Mouse (Mus musculus): Measurements from ENCODE around the gene Suz12. TPM values are rescaled to one million over a fixed set of nuclear protein-coding genes. Genes with fewer than 3 reads are reported as not detected.
"Not testable (repeated sequence)": the region's sequence is repeated elsewhere in the genome, so short reads cannot be mapped to it uniquely, and the experiment has no call there.

Gene Suz12
- 10 to 100 TPM; 53.0 to 58.9 TPM for total RNA-seq (2021)

DNA sequence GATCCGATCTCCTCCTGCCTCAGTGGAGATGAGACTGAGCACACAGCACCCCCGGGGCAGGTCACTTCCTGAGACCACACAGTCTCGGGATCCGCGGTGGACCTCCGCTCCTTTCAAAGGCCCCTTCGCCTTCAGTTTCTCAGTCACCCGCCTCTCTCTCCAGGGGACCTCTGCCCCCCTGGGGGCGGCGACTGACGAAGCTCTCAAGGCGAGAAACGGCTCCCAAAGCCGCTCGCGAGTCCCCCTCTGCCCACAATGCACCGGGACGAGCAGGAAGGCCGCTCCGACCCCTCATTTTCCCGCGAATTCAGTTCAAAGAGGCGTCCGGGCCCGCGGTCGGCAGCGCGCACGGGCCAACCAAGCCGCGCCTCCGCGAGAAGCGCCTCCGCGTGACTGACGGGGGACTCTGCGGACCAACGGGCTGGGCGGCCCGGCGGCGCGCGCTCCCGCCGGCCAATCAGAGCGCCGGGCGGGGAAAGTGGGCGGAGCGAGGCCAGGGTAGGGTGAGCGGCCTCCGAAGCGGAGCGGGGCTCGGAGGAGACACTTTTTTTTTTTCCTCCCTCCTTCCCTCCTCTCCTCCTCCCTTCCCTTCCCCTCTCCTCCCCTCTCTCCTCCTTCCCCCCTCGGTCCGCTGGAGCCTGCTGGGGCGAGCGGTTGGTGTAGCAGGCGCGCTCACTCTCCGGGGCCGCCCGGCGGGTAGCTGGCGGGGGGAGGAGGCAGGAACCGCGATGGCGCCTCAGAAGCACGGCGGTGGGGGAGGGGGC, at the start of gene Suz12:
TSS of gene Suz12 (plus strand) at position 515 of the 764 bp plus-strand sequence.
- peak; percentile 96 for DNase-seq

DNA sequence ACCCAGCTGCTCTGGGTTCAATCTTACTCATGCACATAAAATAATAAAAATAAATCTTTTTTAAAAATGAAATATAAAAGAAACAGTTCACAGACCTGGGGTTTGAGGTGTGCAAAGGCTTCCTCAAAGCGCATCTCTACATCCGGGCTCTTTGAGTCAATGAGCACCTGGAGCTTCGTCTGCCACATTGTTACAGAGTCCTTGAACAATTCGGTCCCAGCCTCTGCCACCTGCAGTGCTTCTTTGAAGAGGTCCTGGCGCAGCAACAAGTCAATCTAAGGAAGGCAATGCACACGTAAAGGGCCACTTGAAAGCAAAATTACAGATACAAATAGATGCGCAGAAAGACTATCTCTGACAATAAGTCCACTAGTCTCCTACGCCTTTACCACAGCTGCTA, 49.8 kb upstream of the Suz12 start:
- no peak for DNase-seq

DNA sequence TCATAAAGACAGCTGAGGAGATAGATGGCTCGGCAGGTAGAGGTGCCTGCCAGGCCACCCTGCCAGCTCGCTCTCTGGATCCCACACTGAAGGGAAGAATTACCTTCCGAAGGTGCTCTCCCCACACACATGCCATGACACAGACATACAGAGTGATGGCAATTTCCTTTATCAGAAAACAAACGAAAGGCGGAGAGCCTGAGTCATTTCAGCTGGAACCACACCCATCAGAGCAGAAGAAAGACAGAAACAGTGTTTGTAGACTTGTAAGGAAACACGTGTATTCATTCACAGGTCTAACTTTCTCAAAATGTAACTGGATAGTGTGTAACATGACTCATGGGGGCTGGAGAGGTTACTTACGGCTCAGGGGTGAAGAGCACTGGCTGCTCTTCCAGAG, 49.3 kb upstream of the Suz12 start:
- no peak for DNase-seq

DNA sequence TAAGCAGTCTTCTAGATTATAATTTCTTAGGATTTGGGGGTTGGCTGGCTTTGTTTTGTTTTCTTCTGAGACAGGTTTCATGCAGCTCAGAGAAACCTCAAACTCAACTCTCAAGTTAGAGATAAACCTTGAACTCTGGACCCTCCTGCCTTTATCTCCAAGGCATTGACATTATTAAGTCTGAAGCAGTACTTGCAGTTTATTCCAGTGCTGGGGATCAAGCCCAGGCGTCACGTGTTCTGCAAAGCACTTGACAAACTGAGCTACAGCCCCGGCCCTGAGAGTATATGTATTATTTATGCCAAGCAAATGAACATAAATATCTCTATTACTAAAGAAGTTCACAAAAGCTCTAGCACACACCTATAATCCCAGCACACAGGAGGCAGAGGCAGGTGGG, 45.6 kb upstream of the Suz12 start:
- DNase-seq = no peak

DNA sequence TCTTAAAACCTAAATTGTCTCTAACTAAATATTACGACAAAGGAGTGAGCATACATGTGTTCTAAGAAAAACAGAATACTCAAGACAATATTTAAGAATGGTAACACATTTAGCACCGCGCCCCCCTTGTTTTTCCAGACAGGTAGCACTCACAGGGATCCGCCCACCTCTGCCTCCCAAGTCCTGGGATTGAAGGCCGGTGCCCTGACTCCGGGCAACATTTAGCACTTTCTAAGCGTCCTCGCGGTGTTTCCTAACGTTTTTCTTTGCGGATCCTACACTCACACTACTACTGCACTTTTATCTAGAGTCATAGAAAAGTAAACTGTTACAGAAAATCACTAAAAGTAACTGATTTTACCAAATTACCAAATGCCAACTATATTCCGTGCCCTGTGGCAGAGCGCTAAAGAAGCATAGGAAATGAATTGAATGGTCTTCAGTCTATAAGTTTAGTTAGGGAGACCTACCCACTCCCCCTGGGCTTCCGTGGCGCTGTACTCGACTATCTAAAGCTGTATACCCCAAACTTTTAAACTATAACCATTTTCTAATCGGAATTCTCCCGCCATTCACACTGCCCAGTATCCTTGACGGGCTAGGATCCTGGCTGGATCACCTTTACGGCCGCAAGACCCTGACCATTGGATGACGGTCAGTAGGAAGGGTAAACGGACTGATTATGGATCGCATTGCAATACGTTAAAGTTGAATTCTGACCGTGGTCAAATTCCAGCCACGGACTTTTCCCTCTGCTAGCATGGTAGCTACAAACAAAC, 31.4 kb upstream of the Suz12 start:
- DNase-seq = no peak

DNA sequence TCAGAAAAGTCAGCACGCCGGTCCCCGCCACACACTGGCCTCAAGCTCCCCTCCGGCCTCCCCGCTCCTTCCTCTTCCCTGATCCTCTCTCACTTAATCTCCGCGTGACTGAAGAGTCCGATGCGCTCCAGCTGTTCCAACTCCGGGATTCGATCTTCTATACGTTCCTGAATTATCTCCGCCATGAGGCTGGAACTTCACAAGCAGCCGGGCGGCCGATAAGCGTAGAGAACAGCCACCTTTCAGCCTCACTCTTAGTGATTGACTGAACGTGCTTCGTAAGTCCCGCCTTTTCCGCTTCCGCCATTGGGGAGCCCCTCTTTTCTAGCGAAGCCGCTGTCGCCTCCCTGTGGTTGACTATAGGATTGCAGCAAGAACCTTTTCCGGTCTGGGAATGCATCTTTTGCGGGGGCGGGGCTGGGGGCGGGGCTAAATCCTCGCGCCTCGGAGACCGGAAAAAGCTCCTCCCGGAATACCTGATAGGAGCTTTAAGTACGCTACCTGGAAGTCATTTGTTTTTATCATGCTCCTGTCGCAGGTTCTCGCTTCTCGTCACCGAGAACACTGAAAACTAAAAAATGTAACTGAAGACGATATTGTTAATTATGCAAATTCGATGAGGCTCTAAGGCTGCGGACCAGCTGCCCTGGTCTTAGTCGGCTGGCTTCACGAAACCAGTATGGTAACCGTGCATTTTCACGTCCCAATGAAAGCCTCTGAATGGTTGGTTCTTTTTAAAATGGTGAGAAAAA, 30.6 kb upstream of the Suz12 start, which contains the start of gene Utp6:
TSS of gene Utp6 (minus strand) at position 266 of the 752 bp plus-strand sequence.
- peak; percentile 100 for DNase-seq

DNA sequence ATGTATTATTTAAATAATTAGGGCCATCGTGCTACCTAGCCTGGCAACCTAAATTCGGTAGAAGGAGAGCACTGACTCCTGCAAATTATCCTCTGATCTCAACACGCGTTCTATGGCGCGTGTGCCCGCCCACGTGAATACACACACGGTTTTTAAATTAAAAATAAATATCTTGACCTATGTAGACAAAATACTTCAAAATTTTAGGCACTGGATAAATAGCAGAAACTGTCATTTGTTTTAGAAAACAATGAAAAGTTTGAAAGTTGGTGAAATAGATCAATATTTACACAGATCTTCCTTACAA, 30.1 kb upstream of the Suz12 start:
- DNase-seq = no peak

DNA sequence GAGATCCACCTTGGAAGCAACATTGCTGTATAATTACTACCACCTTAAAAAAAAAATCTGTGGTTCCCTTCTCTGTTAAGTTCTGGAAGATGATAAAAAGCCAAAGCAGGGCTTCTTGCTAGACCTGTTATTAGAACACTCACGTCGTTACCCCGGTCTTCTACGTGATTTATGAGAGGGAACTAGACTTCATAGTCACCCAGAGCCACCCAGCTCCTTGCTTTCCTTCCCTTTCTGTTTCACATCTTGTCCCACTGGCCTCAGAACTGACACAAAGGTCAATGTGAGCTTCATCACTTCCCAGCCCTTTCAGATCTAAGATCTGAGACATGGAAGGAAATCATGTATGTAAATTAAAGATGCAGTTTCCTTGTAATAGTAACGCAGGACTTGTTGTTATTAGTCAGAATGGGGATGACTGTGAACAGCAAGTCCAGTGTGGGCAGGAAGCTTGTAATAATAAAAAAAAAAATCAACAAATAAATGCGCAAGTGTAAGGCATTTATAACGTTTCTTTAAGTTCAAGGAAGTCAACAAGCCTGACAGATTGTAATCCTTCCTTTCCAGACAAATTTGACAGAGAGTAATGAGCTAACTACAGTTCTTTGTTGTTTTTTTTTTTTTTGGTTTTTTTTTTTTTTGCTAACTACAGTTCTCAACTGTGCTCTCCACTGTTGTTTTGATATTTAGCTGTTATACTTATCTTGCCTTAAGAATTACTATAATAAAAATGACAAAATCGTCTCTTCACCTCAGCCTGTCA, 29.5 kb upstream of the Suz12 start:
- DNase-seq = no peak

DNA sequence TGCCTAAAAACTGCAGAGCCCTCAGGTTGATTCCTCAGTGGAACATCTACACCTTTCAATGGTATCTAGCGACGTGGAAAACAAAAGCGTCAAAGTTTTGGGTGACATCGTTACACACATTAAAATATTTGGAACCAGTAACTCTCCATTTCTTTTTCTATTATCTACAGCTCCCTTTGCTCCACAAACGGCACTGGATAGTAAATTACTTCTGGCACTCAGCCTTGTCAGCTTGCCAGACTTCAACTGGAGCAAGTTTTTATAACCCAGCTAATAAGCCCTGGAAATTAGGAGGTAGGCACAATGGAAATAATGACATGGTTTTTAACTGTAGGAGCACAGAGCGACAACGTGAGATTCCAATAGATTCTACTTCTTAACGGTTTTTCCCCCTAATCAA, 27.0 kb upstream of the Suz12 start:
- DNase-seq = peak; percentile 47

DNA sequence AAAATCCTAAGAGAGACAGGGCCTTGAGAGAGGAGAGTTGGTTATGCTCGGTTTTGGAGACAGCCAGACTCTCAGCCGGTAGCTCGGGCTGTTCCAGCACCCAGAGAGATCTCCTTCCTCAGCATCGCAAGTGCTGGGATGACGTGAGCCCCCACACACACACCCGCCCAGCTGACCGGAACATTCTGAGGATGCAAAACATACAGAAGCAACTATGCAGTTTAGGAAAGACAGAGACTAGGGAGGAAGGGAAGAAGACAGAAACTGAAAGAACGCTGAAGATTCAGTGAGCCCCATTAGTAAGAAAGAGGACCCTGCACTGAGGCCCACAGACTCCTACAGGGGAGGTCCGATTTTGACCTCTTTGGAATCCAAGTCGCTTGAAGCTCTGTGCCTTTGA, 25.2 kb upstream of the Suz12 start:
- no peak for DNase-seq

DNA sequence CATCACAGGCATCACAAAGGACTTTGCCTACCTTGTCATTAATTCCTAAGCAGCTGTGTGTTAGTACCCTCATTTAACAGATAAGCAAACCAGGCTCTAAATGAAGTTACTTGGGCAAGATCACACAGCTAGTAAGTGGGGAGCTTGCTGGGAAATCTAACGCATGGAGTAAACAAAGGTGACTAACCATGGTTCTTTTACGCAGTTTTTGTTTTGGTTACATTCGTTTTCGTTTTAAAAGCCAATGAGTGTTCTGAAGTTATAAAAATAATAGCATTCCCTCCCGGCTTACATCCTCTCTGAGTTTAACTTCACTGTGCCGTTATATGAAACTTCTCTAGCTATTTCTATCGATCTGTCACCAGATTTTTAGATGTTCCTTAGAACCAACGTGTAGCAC, 19.8 kb upstream of the Suz12 start:
- no peak for DNase-seq

DNA sequence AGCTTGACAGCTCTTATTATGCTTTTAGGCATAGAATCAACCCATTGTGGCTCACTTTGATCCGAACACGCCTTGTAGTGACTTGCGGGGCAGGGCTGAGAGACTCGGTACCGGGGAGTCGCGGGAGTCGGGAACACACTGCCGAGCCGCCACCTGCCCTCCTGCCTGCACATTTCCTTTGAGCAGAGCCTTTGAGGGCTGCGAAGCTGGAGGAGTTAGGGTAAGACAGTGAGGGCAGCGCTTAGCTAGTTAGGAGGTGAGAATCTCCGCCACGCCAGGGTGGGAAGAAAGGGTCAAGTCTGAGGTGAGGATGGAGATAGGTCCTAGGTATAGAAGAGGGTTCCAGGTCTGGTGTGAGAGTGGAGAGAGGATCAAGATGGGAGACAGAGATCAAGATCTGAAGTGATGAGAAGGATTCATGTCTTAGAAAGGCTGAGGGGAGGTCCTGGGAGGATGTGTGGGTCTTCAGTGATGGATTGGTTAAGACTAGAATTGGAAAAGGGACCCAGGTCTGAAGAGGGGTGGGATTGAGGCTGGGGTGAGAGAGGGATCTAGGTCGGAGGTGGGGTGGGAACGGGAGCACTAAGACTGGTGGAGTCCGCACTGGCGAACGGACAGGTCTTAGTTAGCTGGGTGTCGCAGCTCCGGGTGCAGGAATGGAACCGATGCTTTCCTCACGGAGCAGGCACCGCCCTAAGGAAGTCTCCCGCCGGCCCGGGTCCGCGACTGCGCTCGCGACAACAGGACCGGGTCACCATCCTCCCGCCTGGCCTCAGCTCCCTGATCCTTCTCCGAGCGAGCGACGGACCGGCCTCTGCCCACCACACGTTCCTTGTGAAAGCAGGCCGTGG, 19.1 kb upstream of the Suz12 start:
- DNase-seq = peak; percentile 34

DNA sequence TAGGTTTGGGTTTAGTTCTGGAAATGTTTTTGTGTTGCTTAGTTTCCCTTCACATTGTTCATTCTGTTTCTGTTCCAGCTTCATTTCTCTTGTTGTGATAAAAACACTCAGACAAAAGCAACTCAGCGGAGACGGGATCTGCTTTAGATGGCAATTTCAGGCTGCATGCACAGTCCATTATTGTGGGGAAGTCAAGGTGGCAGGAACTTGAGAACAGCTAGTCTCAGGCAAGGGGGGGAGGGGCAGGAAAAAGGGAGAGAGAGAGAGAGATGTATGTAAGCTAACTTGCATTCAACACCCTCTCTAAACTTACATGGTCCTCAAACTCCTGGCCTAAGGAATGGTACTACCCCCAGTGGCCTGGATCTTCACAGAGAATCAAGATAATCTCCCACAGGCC, 17.5 kb upstream of the Suz12 start:
- DNase-seq = no peak

DNA sequence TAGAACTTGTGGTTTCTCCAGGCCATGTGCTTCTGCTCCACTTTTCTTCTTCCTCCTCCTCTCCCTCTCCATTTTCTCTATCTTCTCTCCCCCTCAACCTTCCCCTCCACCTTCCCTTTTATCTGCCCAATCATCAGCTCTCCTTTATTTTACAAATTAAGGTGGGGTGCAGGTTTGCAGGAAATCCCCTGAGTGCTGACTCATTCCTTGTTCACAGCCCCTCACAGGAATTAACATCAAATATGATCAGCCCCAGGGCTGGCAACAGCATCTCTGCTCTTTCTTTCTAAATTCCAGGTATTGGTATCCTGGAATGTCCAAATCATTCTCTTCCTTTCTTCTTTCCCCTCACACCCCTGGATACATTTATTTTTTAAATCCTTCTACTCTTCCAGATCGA, 16.7 kb upstream of the Suz12 start:
- DNase-seq = no peak

DNA sequence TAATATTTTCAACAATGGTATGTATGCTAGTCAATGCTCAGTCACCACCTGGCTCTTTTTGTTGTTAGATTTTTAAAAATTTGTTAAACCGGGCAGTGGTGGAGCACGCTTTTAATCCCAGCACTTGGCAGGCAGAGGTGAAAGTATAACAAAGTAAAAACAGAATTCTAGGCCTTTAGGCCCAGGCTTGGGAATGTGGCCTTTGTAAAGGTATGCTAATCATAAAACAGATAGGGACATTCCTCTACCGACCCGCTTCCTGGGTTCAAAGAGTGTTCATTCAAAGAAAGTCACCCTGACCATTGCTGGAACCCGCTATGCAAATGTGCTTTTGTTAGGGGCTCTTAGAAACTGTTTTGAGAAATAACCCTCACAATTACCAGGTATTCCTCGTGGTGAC, 16.3 kb upstream of the Suz12 start:
- not testable (repeated sequence) for DNase-seq

DNA sequence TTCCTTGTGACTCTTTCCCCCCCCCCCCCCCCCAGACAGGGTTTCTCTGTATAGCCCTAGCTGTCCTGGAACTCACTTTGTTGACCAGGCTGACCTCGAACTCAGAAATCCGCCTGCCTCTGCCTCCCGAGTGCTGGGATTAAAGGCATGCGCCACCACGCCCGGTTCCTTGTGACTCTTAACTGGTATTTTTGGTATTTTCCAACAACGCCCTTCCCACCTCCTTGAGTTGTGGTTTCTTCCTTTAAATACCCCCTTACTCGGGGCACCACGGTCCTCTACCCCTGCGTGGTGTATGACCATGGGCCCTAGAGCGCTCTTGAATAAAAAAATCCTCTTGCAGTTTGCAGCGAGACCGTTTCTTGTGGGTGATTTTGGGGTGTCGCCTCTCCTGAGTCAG, 15.8 kb upstream of the Suz12 start:
- DNase-seq = not testable (repeated sequence)

DNA sequence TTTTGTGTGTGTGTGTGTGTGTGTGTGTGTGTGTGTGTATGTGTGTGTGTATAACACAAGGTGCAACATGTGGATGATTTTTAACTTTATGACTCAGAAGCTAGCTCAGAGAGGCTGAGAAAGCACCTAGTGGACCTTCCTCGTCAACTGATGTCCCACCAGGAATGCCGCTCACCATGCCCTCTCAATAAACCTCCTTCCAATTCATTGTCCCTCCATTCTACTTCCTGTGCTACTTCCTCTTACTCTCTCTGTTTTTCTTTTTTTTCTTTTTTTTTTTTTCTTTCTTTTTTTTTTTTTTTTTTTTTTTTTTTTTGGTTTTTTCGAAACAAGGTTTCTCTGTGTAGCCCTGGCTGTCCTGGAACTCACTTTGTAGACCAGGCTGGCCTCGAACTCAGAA, 15.2 kb upstream of the Suz12 start:
- DNase-seq = not testable (repeated sequence)

DNA sequence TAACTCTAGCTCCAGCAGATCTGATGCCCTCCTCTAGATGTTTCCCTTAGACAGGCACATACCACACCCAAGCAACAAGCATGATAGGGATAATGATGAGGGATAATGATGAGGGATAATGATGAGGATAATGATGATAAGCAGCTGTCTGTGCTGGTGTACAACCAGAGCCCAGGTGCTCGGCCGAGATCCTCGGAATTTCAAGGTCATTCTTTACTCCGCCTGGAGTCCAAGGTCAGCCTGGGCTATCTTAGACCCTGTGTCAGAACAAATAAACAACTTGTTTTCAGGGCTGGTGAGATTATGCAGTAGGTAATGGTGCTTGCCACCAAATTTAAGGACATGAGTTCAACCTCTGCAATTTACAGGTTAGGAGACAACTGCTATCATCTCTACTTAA, 6.0 kb upstream of the Suz12 start:
- no peak for DNase-seq

DNA sequence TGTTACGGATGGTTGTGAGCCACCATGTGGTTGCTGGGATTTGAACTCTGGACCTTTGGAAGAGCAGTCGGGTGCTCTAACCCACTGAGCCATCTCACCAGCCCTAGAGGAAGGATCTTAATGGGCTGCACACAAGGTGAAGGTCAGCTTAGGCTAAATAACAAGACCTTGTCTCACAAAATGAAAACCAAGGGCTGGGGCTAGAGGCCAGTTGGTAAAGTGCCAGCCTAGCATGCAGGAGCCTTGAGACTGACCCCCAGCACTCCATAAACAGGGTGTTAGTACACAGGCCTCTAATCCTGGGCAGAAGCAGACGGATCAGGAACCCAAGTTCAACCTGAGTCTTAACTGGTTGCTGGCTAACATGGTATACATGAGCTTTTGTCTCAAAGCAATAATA, 5.0 kb upstream of the Suz12 start:
- DNase-seq = no peak

DNA sequence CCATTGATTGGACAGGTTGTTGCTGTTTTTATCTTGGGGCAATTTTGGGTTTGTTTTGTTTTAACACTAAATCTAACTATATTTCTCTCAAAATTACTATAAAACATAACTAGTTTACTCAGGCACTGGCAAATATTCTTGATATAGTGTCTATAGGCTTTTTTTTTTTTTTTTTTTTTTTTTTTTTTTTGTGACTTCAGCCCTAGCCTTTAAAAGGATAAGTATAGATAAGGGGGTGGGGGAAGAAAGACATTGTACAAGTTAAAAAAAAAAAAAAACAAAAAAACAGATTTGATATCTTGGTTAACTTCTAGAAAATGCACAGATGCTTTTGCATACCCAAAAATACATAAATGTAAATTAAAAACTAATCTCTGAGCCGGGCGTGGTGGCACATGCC, 2.8 kb upstream of the Suz12 start:
- no peak for DNase-seq

DNA sequence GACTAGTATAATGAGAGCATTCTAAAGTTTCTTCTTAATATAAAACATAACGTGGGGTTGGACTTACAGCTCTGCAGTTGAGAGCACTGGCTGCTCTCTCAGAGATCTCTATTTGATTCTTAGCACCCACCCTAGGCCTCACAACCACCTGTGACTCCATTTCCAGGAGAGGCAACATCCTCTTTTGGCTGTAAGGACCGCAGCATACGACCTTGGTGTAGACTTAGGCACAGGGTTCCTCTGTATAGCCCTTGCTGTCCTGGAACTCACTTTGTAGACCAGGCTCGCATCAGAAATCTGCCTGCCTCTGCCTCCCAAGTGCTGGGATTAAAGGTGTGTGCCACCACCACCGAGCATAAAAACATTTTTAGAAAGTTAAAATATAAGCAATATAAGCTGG, 1.3 kb upstream of the Suz12 start:
- DNase-seq = no peak

All from heart, postnatal 4 days (tissue).